Mouse (Mus musculus) ES-CJ7 (cell line): Measurements from ENCODE around the gene Rhox9.
"Not testable (repeated sequence)": the region's sequence is repeated elsewhere in the genome, so short reads cannot be mapped to it uniquely, and the experiment has no call there.

Source experiments
- DNase-seq: peaks from one replicate; pipeline ENCODE4 v3.0.0; 2011; ENCODE audit warnings: low read depth, low spot score

Gene Rhox9

DNA sequence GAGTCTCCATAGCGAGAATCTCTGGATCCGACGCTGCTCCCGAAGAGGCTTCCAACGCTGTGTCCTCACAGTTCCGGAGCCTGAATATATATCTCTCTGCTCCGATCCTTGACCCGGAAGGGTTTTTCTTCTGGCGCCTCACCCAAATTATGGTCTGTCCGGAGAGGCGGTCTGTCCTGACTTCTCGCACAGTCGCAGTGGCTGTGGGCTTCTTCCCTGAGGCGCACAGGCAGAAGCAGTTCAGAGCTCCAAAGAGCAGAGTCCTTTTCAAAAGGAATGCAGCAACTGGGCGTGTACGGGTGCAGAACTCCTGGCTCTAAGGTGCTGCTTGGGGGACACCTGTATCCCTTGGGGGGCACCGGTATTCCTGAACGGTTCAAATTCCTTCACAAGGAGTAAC, at the start of gene Rhox9:
Gene Rhox9, minus strand, starts transcription at position 101 of the 400 bp plus-strand sequence.
- not testable (repeated sequence) for DNase-seq

DNA sequence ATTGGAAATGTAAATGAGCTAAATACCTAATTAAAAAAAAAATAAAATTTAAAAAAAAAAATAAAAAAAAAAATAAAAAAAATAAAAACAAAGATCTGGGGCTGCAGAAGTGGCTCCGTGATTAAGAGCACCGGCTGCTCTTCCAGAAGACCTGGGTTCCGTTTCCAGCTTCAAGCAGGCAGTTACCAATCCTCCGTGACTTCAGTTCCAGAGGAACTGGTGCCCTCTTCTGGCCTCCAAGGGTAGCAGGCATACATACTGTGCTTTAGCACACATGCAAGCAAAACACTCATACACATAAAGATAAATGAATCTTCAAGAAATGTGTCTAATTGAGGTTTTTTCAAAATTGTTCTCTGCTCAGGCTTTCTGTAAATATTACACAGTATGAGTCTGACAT, 14.7 kb upstream of the Rhox9 start:
- peak; percentile 35 for DNase-seq

DNA sequence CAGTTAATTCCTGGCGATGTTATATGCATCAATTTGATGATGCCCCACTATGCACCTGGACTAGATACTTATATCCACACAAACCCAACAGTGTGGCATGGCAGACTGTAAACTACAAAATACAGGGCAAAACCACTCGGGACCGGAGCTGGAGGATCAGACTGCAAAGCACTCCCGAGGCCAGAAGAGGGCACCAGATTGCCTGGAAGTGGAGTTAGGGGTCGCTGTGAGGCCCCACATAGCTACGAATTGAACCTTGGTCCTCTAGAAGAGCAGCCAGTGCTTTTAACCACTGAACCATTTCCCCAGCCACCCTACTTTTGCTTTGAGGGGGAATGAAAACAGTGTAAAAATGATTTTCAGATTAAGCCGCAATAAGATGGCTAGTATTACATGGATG, 7.0 kb upstream of the Rhox9 start:
- peak; percentile 49 for DNase-seq

DNA sequence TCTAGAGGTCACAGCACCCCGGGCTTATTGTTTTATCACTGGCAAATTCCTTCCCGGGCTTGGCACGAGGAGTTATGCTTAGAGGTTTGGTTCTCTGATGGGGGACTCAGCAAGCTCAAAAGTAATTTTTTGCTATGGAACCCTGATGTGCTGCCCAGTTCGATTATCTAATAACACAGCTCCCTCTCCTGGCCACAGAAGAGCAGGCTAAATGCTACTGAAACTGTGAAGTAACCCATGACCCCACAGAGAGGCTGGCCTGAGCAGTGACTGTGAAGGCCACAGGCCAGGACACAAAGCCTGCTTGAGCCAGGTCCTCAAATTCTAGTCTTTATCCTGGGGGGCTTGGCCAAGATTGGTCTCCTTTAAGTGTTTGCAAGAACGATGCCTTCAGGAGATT, 2.2 kb upstream of the Rhox9 start:
- no peak for DNase-seq

DNA sequence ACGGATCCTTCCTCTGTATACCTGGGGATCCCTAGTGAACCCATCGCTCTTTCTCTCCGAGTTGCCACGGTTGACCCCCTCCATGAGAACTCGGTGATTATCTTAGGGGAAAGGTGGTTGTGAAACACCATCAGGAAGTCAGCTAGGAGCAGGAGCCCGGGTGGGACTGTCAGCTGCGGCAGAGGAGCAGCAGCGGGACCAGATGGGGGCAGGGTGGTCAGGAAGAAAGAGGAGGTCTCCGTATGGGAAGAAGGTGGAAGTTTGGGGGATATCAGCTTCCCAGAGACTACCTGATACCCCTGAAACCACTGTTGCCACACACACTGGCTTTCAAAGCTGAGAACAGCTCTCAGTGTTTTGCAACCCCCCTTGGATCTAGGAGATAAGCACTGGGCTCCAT, 4.4 kb downstream of the Rhox9 start, which contains the start of gene Rhox7b:
Gene Rhox7b, minus strand, starts transcription at position 101 of the 400 bp plus-strand sequence.
- DNase-seq, result not testable (repeated sequence)

DNA sequence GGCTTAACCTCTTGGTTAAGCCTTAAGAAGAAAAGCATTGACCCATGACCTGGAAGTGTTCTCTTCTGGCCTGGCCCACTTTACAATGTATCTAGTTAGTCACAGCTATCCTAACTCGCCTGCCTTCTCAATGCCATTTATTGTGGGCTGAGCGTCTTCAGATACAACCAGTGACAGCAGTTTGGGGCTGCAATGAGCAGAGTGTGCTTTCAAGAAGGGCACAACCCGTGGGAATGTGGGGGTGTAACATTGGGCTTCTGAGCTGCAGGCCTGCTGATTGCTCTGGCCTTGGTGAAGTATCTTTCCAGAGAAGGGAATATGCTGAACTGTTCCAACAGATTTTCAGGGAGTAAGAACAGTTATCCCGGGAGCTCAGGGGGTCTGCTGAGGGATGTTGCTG, 22.7 kb downstream of the Rhox9 start, which contains the start of gene Rhox8:
Gene Rhox8, minus strand, starts transcription at position 101 of the 400 bp plus-strand sequence.
- no peak for DNase-seq

DNA sequence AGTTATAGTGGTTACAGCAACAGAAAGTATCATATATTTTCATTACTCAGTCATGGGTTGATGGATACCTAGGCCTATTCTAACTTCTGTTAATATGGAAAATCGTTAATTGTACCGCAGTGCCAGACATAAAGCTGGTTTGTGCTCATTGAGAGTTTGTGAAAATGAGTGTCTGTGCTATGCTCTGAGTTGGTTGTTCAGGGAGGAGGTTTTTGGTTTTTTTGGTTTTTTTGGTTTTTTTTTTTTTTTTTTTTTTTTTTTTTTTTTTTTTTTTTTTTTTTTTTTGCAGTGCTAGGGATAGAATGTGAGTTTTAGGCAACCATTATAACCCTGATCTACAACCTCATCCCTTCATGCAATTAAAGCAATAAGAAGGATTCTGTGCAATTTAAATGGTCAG, 29.9 kb downstream of the Rhox9 start:
- DNase-seq, result no peak
